Mouse (Mus musculus) spleen, adult 2 months (tissue): ENCODE measurements at regions not wholly inside any gene's neighbourhood (a gene's known extent, or its start where the extent isn't known, plus 50 kb on each side); places are given as distances from the start of the nearest gene placed in this dataset.
A peak's percentile ranks its signal among the peaks of the same experiment; 100 is the strongest.

Experiments used
- DNase-seq, 2 experiments: peaks; one replicate each; pipeline versions ENCODE4 v3.0.0 to v3.0.0-alpha.2; 2012 to 2021; ENCODE audit warnings: low spot score in 2 of 2, low read depth in 1 of 2
- H3K27ac ChIP-seq: fragments of 200-500 bp; 2 replicates; pipeline ENCODE4 v1.5.1; 2012; ENCODE audit warnings: low read length, inconsistent platforms; ENCODE audit not compliant: insufficient read depth
- H3K27me3 ChIP-seq: fragments of 200-500 bp; 2 replicates; pipeline ENCODE4 v1.6.1; 2012; ENCODE audit warnings: mild to moderate bottlenecking, moderate library complexity, low read length, inconsistent platforms; ENCODE audit not compliant: control insufficient read depth, insufficient read depth
- H3K36me3 ChIP-seq: fragments of 200-500 bp; 2 replicates; pipeline ENCODE4 v1.6.1; 2012; ENCODE audit warnings: mild to moderate bottlenecking, low read length, inconsistent platforms; ENCODE audit not compliant: control insufficient read depth, insufficient read depth
- H3K4me1 ChIP-seq: fragments of 200-500 bp; 2 replicates; pipeline ENCODE4 v1.6.1; 2011; ENCODE audit warnings: inconsistent platforms; ENCODE audit not compliant: control insufficient read depth, insufficient read depth, insufficient read length
- H3K4me3 ChIP-seq: fragments of 200-500 bp; 2 replicates; pipeline ENCODE4 v1.5.1; 2011; ENCODE audit warnings: mild to moderate bottlenecking, inconsistent platforms; ENCODE audit not compliant: insufficient read depth, insufficient read length; ENCODE audit errors: extremely low read depth
- CTCF ChIP-seq: fragments of 200-500 bp; IDR thresholded peaks from 2 replicates; pipeline ENCODE4 v1.5.1; 2011; ENCODE audit warnings: mild to moderate bottlenecking, inconsistent platforms; ENCODE audit not compliant: insufficient read depth, insufficient read length, insufficient replicate concordance; ENCODE audit errors: extremely low read depth
- POLR2A ChIP-seq: fragments of 200-500 bp; IDR thresholded peaks from 2 replicates; pipeline ENCODE4 v1.6.1; 2011; ENCODE audit warnings: low read depth, low read length, inconsistent platforms
- WGBS: fragments of 180-500 bp; shearing (Covaris S2); methylation state at CpG from one replicate; pipeline ENCODE4 v1.1.7; 2018; 5-methylcytosine and 5-hydroxymethylcytosine counted together

DNA sequence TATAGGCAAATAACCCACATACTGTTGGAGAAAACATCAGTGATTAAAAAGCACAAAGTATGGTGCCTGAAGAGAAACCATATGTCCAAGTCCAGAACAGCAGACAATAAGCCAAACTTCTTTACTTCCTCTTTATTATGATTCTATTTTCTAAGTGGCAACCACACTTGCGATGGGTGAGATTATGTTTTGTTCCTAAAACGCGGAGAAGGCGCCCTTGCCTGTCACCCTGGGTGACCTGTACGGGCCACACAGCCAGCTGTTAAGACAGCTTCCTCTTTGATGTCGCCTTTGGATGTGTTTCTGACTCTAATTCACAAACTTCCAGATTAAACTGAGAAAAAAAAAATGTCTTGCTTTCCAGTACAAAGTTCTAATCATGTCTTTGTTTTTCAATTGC lies 83.9 kb upstream of the Sgip1 start:
- TF ChIP-seq POLR2A (no peak), CTCF (no peak)
- H3K4me1 ChIP-seq: no peaks in the 10 kb centered on the region
- no peaks in the 10 kb centered on the region for H3K36me3 ChIP-seq
- no peak overlapping the region for H3K27ac ChIP-seq
- no peaks in the 10 kb centered on the region for H3K27me3 ChIP-seq
- no peak overlapping the region for H3K4me3 ChIP-seq
- no peak for DNase-seq
- 9% methylated on average over 6 of the region's 6 CpGs for WGBS

DNA sequence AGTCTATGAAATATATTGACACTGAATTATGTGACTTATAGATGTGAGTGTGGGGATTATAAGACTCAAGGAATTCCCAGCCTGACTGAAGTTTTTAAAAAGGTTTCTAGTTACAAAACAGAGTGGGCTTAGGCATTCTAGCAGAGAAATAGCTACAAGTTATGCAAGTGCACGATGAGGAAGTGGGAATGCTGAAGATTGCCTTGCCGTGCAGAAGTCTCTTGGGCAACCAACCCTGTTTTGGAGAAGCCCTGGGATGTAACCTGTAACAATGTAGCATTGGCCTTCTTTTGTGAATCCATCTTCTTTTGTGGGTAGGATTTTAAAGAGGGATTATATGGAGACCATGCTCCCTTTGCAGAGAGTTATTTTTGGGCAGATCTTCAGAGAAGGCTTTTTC lies 82.5 kb upstream of the Sgip1 start:
- Histone ChIP-seq H3K4me3 (no peak overlapping the region), H3K27me3 (no peaks in the 10 kb centered on the region), H3K36me3 (no peaks in the 10 kb centered on the region), H3K27ac (no peak overlapping the region), H3K4me1 (no peaks in the 10 kb centered on the region)
- DNase-seq: no peak
- no peak for TF ChIP-seq CTCF
- TF ChIP-seq POLR2A: no peak
- WGBS: 25% methylated on average over 2 of the region's 2 CpGs

DNA sequence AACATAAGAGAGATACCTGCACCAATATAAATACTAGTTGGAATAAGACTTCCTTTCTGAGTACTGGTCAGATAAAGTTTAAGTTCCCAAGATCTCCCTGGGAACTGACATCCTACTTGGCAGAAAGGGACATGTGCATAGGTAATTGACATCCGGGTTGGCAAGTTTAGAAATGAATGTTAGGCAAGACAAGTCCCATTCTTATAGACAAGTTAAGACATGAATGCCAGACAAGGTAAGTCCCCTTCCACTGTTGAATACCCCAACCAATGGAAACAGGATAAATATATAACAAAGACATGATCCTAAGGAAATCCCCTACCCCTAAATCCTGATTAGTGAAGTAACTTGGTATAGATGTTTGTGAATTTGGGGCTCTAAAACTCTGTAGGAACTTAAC lies 77.5 kb upstream of the Sgip1 start:
- H3K27ac ChIP-seq: no peak overlapping the region
- 90% methylated on average over 1 of the region's 1 CpGs for WGBS
- no peaks in the 10 kb centered on the region for H3K27me3 ChIP-seq
- no peak for DNase-seq
- TF ChIP-seq POLR2A: no peak
- no peaks in the 10 kb centered on the region for H3K36me3 ChIP-seq
- no peaks in the 10 kb centered on the region for H3K4me1 ChIP-seq
- no peak overlapping the region for H3K4me3 ChIP-seq

DNA sequence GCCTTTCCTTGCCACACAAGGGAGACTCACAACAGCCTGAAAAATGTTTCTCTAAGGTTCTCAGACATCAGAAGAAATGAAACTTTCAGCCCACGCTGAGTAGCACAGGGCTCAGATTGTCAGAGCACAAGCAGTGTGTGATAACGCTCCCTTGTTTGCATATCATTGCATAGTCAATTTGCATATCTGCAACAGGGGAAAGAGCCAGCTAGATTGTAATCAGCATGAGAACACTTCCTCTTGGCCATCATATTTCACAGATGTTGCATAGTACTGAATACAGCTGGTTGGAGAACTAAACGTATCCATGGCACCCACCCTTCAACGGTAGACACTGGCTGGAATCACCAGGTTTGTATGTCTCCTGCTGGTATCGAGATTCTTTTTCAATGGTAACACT lies 58.9 kb upstream of the Sgip1 start:
- H3K4me1 ChIP-seq: no peaks in the 10 kb centered on the region

DNA sequence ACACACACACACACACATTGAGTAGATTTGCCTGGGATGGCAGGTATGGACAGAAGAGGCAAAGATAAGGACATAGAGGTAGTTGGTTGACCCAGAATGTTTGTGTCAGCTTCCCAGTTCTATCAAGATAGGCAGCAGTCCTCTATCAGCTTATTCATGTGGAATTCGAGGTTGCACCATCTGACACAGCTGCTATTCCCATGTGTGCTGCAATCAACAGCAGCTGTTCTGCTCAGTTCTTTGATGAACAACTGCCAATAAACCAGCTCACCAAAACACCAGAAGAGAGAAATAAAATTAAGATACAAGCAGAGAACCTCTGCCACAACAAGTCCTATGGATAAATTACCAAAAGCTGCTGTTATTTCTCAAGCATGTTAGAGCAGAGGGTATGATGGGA lies 56.1 kb upstream of the Sgip1 start:
- Histone ChIP-seq H3K27ac (no peak overlapping the region), H3K36me3 (no peaks in the 10 kb centered on the region), H3K4me3 (no peak overlapping the region), H3K4me1 (no peaks in the 10 kb centered on the region), H3K27me3 (no peaks in the 10 kb centered on the region)
- no peak for TF ChIP-seq CTCF
- no peak for TF ChIP-seq POLR2A
- DNase-seq: no peak
- 11% methylated on average over 1 of the region's 1 CpGs for WGBS

More for the DNA sequence above, 58.9 kb upstream of the Sgip1 start:
- WGBS: 43% methylated on average over 5 of the region's 5 CpGs
- Histone ChIP-seq H3K36me3 (no peaks in the 10 kb centered on the region), H3K4me3 (no peak overlapping the region), H3K27me3 (no peaks in the 10 kb centered on the region), H3K27ac (no peak overlapping the region)
- peak in 1 of 2 experiments; percentile 14 for DNase-seq
- TF ChIP-seq CTCF (no peak), POLR2A (no peak)

DNA sequence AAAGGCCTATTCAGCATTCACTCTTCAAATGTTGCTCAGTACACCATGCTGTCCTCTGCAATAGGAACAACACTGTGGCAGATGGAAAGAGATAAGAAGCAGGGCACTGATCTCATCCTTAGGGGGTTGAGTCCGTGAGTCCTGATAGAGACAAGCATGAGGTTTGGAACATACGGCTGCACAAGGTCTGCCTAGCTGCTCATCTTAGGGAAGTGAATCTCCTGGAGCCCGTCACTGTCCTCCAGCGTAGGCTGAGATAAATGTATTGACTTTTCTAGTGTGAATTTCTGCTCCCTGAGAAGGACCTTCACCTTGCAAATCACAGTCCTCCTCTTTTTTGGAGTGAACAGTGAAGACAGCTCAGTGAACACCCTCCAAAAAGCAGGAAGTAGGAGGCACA lies 52.7 kb upstream of the Sgip1 start:
- 87% methylated on average over 4 of the region's 4 CpGs for WGBS
- H3K36me3 ChIP-seq: no peaks in the 10 kb centered on the region
- H3K27me3 ChIP-seq: no peaks in the 10 kb centered on the region
- no peaks in the 10 kb centered on the region for H3K4me1 ChIP-seq
- no peak for TF ChIP-seq POLR2A
- TF ChIP-seq CTCF: no peak
- no peak overlapping the region for H3K27ac ChIP-seq
- no peak for DNase-seq
- no peak overlapping the region for H3K4me3 ChIP-seq
